Mouse (Mus musculus): ENCODE measurements around the gene Wnt6. TPM values are rescaled to one million over a fixed set of nuclear protein-coding genes. Genes with fewer than 3 reads are reported as not detected.

Wnt6 gene
- 0.23 and 0.88 TPM in 2 replicates for total RNA-seq (2014; rRNA removed; ENCODE audit: low replicate concordance)
- 0.11 and 0.21 TPM in 2 replicates for polyA plus RNA-seq (2015; fragmentation: Nextera tagmentation; extraction: Ambion mirVana)

DNA sequence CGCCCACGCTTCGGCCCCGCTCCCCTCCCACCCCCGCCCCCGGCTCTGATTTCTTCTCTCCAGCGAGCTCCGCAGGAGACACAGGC is at the start of gene Wnt6:
Gene Wnt6 (plus strand): TSS at position 48 of the 86 bp plus-strand sequence.
- no peak for TF ChIP-seq EP300 (IDR thresholded peaks at IDR 0.05; ENCODE audit: low read depth)
- no peak for TF ChIP-seq CTCF (IDR thresholded peaks at IDR 0.05; ENCODE audit: low read depth)
- H3K27me3 ChIP-seq (ENCODE audit: control insufficient read depth, insufficient read depth, low read length), result peaks cover 75% of the 10 kb centered on the region
- peaks cover 17% of the 10 kb centered on the region for H3K4me1 ChIP-seq (ENCODE audit: control insufficient read depth, insufficient read depth)
- H3K36me3 ChIP-seq (replicated peaks; ENCODE audit: control insufficient read depth, insufficient read depth, low read length), result no peaks in the 10 kb centered on the region
- DNase-seq (ENCODE audit: low spot score) (no peak), ATAC-seq (ENCODE audit: insufficient read depth, low read depth) (no peak)
- no peaks in the 10 kb centered on the region for H3K9me3 ChIP-seq (replicated peaks; ENCODE audit: control insufficient read depth, low read length)
- WGBS, result 0% methylated on average over 3 of the region's 8 CpGs
- H3K27ac ChIP-seq (ENCODE audit: low read depth), result no peak within 1 kb of the TSS
- H3K4me2 ChIP-seq (ENCODE audit: low read depth, low read length), result peak within 1 kb of the TSS; percentile 96
- H3K4me3 ChIP-seq (ENCODE audit: low read depth, low read length), result peak within 1 kb of the TSS; percentile 53
- H3K9ac ChIP-seq (replicated peaks; ENCODE audit: low read depth, low read length), result peak within 1 kb of the TSS; percentile 33; the same call in 1 of the 2 replicates

DNA sequence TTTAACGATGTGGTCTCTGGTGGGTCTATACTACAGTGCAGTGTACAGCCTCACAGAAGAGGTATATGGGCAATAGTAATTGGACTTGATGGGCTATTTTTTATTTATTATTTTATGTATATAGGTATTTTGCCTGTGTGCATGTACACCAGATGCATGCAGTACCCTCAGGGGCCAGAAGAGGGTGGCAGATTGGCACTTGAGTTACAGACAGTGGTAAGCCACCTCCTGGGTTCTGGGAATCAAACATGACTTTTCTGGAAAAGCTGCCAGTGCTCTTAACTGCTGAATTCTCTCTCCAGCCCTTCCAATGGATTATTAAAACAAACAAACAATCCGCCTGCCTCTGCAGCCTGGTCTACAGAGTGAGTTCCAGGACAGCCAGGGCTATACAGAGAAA is 47.9 kb upstream of the Wnt6 start:
- Histone ChIP-seq H3K4me1 (ENCODE audit: control insufficient read depth, insufficient read depth) (no peaks in the 10 kb centered on the region), H3K27ac (ENCODE audit: low read depth) (no peak overlapping the region), H3K9me3 (replicated peaks; ENCODE audit: control insufficient read depth, low read length) (no peaks in the 10 kb centered on the region), H3K4me2 (ENCODE audit: low read depth, low read length) (no peak overlapping the region), H3K27me3 (ENCODE audit: control insufficient read depth, insufficient read depth, low read length) (no peaks in the 10 kb centered on the region), H3K4me3 (ENCODE audit: low read depth, low read length) (no peak overlapping the region), H3K36me3 (replicated peaks; ENCODE audit: control insufficient read depth, insufficient read depth, low read length) (no peaks in the 10 kb centered on the region), H3K9ac (replicated peaks; ENCODE audit: low read depth, low read length) (no peak overlapping the region)
- no peak for TF ChIP-seq EP300 (IDR thresholded peaks at IDR 0.05; ENCODE audit: low read depth)
- no peak for TF ChIP-seq CTCF (IDR thresholded peaks at IDR 0.05; ENCODE audit: low read depth)
- ATAC-seq (ENCODE audit: insufficient read depth, low read depth), result no peak
- no peak for DNase-seq (ENCODE audit: low spot score)
- 71% methylated on average over 2 of the region's 2 CpGs for WGBS

DNA sequence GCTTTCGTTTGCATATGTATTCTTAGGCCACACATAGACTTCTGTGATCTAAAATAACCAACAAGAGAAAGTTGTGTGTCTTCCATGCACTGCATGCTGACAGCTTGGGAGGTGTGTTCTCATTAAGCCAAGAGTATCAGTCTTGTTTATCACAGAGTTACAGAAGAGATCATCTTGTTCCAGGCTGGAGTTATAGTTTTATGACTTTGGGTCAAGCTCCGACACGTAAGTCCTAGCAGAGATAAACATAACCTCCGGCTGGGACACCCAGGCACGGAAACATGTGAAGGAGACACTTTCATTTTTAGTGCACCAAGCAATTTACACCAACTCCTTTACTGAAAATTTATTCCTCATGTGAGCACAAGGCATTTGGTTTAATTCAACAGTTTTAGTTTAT is 45.6 kb upstream of the Wnt6 start:
- 51% methylated on average over 5 of the region's 5 CpGs for WGBS
- no peak overlapping the region for H3K27ac ChIP-seq (ENCODE audit: low read depth)
- H3K4me1 ChIP-seq (ENCODE audit: control insufficient read depth, insufficient read depth), result no peaks in the 10 kb centered on the region
- TF ChIP-seq CTCF (IDR thresholded peaks at IDR 0.05; ENCODE audit: low read depth), result no peak
- no peak for TF ChIP-seq EP300 (IDR thresholded peaks at IDR 0.05; ENCODE audit: low read depth)
- H3K27me3 ChIP-seq (ENCODE audit: control insufficient read depth, insufficient read depth, low read length), result no peaks in the 10 kb centered on the region
- DNase-seq (ENCODE audit: low spot score) (no peak), ATAC-seq (ENCODE audit: insufficient read depth, low read depth) (no peak)
- no peaks in the 10 kb centered on the region for H3K36me3 ChIP-seq (replicated peaks; ENCODE audit: control insufficient read depth, insufficient read depth, low read length)
- no peak overlapping the region for H3K4me2 ChIP-seq (ENCODE audit: low read depth, low read length)
- H3K9ac ChIP-seq (replicated peaks; ENCODE audit: low read depth, low read length), result no peak overlapping the region
- no peaks in the 10 kb centered on the region for H3K9me3 ChIP-seq (replicated peaks; ENCODE audit: control insufficient read depth, low read length)
- no peak overlapping the region for H3K4me3 ChIP-seq (ENCODE audit: low read depth, low read length)

DNA sequence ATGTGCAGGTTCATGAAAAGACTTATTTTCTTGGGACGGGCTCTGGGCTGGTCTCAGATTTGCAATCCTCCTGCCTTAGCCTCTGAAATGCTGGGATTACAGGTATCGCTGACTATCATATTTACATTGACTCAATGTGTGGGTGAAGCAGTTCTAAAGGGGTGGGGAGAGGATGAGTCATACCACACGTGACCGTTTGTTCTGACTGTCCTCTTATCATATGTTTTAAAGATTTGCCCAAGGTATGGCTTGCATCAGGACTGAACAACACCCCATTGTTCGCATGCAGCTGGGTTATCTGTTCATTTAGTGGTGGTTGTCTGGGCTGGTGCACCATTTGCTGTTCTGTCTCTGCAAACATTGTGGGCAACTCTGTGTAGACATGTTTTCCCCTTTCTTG is 45.0 kb upstream of the Wnt6 start:
- TF ChIP-seq EP300 (IDR thresholded peaks at IDR 0.05; ENCODE audit: low read depth), result no peak
- H3K27me3 ChIP-seq (ENCODE audit: control insufficient read depth, insufficient read depth, low read length), result no peaks in the 10 kb centered on the region
- WGBS, result 49% methylated on average over 5 of the region's 5 CpGs
- no peak overlapping the region for H3K4me3 ChIP-seq (ENCODE audit: low read depth, low read length)
- no peaks in the 10 kb centered on the region for H3K9me3 ChIP-seq (replicated peaks; ENCODE audit: control insufficient read depth, low read length)
- no peak overlapping the region for H3K27ac ChIP-seq (ENCODE audit: low read depth)
- H3K4me2 ChIP-seq (ENCODE audit: low read depth, low read length), result no peak overlapping the region
- H3K36me3 ChIP-seq (replicated peaks; ENCODE audit: control insufficient read depth, insufficient read depth, low read length), result no peaks in the 10 kb centered on the region
- H3K9ac ChIP-seq (replicated peaks; ENCODE audit: low read depth, low read length), result no peak overlapping the region
- H3K4me1 ChIP-seq (ENCODE audit: control insufficient read depth, insufficient read depth), result no peaks in the 10 kb centered on the region
- DNase-seq (ENCODE audit: low spot score) (no peak), ATAC-seq (ENCODE audit: insufficient read depth, low read depth) (no peak)

DNA sequence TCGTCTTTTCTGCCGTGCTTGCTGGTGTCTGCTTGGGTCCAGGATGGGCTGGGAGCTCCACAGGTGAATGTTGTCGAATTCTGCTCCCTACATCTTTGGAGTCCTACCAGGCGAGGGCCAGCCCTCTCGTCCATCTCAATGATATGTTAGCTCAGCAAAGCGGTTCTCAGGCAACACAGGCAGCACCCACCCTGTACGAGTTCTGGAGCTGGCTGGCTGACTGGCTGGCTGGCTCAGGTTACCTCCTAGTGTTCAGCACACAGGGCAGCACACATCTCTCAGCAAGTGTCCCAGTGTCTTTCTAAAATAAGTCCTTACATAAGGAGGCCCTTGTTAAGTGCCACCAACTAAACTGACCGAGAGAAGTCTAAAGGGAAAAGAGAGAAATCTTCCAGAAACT is 43.2 kb upstream of the Wnt6 start:
- Histone ChIP-seq H3K9me3 (replicated peaks; ENCODE audit: control insufficient read depth, low read length) (no peaks in the 10 kb centered on the region), H3K4me2 (ENCODE audit: low read depth, low read length) (no peak overlapping the region), H3K4me1 (ENCODE audit: control insufficient read depth, insufficient read depth) (no peaks in the 10 kb centered on the region), H3K27ac (ENCODE audit: low read depth) (no peak overlapping the region), H3K9ac (replicated peaks; ENCODE audit: low read depth, low read length) (no peak overlapping the region), H3K27me3 (ENCODE audit: control insufficient read depth, insufficient read depth, low read length) (no peaks in the 10 kb centered on the region), H3K4me3 (ENCODE audit: low read depth, low read length) (no peak overlapping the region), H3K36me3 (replicated peaks; ENCODE audit: control insufficient read depth, insufficient read depth, low read length) (no peaks in the 10 kb centered on the region)
- DNase-seq (ENCODE audit: low spot score) (no peak), ATAC-seq (ENCODE audit: insufficient read depth, low read depth) (no peak)
- 71% methylated on average over 8 of the region's 8 CpGs for WGBS
- TF ChIP-seq EP300 (IDR thresholded peaks at IDR 0.05; ENCODE audit: low read depth), result no peak
- TF ChIP-seq CTCF (IDR thresholded peaks at IDR 0.05; ENCODE audit: low read depth), result no peak

DNA sequence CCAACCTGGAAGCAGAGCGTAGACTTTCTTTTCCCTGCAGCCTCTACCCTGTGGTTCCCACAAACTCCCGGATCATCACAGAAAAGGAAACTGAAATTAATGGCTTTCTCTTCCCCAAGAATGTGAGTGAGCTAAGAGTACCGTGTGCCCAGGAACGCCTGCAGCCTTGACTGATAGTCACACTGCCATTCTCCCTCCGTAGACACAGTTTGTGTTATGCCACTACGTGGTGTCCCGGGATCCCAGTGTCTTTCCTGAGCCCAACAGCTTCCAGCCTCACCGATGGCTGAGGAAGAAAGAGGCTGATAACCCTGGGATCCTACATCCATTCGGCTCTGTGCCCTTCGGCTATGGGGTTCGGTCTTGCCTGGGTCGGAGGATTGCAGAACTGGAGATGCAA is 34.7 kb upstream of the Wnt6 start:
- DNase-seq (ENCODE audit: low spot score), result no peak
- WGBS, result 84% methylated on average over 12 of the region's 12 CpGs
- no peaks in the 10 kb centered on the region for H3K36me3 ChIP-seq (replicated peaks; ENCODE audit: control insufficient read depth, insufficient read depth, low read length)
- H3K9ac ChIP-seq (replicated peaks; ENCODE audit: low read depth, low read length), result no peak overlapping the region
- H3K4me2 ChIP-seq (ENCODE audit: low read depth, low read length), result no peak overlapping the region
- H3K9me3 ChIP-seq (replicated peaks; ENCODE audit: control insufficient read depth, low read length), result no peaks in the 10 kb centered on the region
- H3K27ac ChIP-seq (ENCODE audit: low read depth), result no peak overlapping the region
- H3K4me1 ChIP-seq (ENCODE audit: control insufficient read depth, insufficient read depth), result no peaks in the 10 kb centered on the region
- TF ChIP-seq EP300 (IDR thresholded peaks at IDR 0.05; ENCODE audit: low read depth) (no peak), CTCF (IDR thresholded peaks at IDR 0.05; ENCODE audit: low read depth) (no peak)
- H3K4me3 ChIP-seq (ENCODE audit: low read depth, low read length), result no peak overlapping the region
- no peak for ATAC-seq (ENCODE audit: insufficient read depth, low read depth)
- no peaks in the 10 kb centered on the region for H3K27me3 ChIP-seq (ENCODE audit: control insufficient read depth, insufficient read depth, low read length)

Measured in heart, postnatal 0 days (tissue).